Mouse (Mus musculus): ENCODE measurements around the gene Atxn7l3b. TPM values are rescaled to one million over a fixed set of nuclear protein-coding genes. Genes with fewer than 3 reads are reported as not detected.
"Not testable (repeated sequence)": the region's sequence is repeated elsewhere in the genome, so short reads cannot be mapped to it uniquely, and the experiment has no call there.

The Atxn7l3b gene
- total RNA-seq (2021), result 87.0 and 91.7 TPM in 2 replicates
- long read RNA-seq, experiment 1, transcript Atxn7l3b-201 (1 exons, 3,566 nt), result major isoform, 142 of 142 reads
- long read RNA-seq, experiment 1, partial matches to known transcripts, result 0 of 142 reads
- long read RNA-seq, experiment 1, other reads (novel, unspliced or antisense), result 0 of 142 reads
- long read RNA-seq, experiment 2, transcript Atxn7l3b-201 (1 exons, 3,566 nt), result major isoform, 121 of 121 reads
- long read RNA-seq, experiment 2, partial matches to known transcripts, result 0 of 121 reads
- long read RNA-seq, experiment 2, other reads (novel, unspliced or antisense), result 0 of 121 reads

DNA sequence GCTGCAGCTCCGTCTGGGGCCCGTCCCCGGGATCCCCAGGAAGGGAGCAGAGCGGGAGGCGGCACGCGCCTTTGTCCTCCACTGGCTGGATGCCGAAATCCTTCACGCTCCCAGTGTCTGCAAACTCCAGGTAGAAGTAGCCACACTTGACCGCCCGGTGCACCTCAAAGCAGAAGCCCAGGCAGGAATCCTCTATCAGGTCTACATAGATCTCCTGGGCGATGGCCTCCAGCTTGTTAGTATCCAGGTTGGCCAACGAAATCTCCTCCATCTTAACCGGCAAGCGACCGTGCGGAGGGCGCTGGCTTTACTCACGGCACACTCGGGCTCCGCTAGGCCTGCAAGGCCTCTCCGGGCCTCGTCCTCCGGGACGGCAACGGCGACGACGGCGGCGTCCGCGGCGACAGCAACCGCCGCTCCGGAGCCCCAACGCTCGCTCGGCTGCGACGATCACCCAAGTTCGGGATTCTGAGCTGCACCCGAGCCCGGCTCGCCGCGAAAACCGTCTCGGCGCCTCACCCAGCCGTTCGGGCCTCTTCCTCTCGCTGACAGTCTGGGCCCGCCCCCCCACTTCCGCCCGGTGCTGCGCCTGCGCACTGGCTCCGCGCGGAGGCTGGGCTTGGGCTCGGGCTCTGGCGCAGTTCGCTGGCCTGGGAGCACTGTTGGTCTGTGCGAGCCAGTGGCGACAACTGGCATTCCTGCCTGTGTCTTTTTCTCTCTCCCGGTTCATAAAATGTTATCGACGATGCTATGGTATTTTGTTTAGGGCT, at the start of gene Atxn7l3b:
Gene Atxn7l3b (minus strand): TSS at position 550 of the 770 bp plus-strand sequence.
- peak; percentile 98 for DNase-seq

DNA sequence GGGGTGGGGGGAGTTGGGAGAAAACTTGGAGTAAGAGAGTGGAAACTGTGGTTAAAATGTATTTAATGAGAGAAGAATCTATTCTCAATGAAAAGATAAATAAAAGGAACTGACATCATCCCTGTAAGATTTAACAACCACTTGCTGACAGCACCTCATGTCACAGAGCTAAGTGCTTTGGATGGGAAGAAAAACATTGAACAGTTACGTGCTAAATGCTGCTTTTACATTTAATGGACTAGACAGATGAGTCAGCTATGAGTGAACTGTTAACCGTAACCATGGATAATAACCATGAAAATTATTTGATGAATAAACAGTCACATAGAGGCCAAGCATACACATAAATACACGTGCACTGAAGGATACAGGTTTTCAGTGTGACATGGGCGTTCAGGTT, 48.8 kb upstream of the Atxn7l3b start:
- no peak for DNase-seq

DNA sequence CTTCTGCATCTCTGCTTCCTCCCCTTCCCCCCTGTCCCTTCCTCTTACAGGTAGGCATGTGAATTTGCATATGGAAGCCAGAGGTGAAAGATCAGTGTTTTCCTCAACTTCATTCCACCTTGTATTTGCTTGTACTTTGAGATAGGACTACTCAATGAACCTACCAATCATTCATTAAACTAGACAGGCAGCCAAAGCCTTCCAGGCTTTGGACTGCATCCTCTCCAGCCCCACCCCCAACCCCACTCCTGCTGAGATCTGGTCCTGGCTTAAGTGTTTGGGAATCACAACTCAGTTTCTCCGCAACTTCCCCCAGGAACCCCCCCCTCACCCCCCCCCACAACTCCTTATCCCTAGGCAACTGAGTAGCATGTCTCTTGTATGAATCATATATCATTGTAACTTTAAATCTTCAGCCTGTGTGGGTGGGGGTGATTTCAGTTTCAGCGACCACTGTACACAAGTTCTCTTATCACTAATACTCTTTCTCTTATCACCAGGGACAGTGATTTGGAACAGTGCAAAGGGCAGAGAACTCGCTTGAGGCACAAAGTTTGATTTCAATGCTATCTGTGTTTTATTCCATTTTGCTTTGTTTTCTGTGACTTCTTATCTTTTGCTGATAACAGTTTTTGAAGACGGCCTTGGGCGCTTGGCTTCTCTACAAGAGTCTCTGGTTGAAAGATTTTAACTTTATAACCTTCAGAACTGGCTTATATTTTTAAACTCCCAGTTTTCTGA, 44.7 kb upstream of the Atxn7l3b start:
- DNase-seq, result peak; percentile 45

- DNase-seq, result no peak
Measured at GRCm38 (mm10) chr10:112970002-112970589, 41.3 kb upstream of the Atxn7l3b start.

- DNase-seq, result no peak
Measured at GRCm38 (mm10) chr10:112967578-112967977, 38.8 kb upstream of the Atxn7l3b start.

DNA sequence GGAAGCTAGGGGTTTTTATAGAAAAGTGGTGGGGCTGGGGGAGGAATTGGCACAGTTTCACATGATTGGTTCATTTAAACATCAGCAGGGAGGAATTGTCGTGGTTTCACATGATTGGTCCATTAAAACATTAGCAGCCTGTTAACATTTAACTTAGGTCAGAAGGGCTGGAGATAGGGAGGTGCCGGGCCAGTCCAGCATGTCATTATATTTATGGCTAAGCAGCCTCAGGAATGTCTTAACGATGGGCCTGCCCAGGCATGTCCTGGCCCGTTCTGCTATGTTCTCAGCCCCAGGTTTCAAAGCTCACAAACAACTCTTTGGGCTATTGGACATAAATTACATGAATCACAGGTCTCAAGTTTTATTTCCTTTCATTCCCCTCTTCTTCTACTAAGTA, 33.4 kb upstream of the Atxn7l3b start:
- not testable (repeated sequence) for DNase-seq

- DNase-seq, result no peak
Measured at GRCm38 (mm10) chr10:112954140-112954539, 25.3 kb upstream of the Atxn7l3b start.

DNA sequence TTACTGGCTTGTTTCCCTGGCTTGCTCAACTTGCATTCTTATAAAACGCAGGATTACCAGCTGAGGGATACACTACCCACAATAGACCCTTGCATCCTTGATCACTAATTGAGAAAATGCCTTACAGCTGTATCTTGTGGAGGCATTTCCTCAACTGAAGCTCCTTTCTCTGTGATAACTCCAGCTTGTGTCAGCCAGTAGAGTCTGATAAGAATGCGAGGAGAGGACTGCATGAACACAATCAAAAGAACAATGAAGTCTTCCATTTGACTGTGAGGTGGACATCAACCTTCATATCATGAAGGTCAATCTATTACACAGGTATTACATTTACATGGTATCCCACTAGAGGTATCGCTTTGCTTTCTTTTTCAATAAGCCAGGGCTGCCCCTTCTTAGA, 19.7 kb upstream of the Atxn7l3b start:
- DNase-seq, result no peak

DNA sequence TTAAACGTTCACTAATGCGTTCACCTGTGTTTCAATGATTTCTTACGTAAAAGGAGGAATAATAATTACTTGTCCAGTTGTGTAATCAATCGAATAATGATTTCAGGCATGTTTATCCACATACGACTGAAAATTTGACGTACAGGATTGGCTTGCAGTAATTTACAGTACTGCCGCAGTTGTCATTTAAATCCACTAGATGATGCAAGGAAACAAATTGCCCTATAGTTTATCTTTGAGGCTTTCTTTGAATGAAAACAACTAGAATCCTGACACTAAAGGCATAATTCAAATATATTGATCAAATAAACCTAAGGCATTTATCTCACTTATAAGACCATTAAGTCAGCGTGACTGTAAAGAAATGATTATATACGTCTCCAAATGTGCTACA, 418 bp upstream of the Atxn7l3b start:
- no peak for DNase-seq

- no peak for DNase-seq
Measured at GRCm38 (mm10) chr10:112926961-112927360, 1.8 kb downstream of the Atxn7l3b start.

DNA sequence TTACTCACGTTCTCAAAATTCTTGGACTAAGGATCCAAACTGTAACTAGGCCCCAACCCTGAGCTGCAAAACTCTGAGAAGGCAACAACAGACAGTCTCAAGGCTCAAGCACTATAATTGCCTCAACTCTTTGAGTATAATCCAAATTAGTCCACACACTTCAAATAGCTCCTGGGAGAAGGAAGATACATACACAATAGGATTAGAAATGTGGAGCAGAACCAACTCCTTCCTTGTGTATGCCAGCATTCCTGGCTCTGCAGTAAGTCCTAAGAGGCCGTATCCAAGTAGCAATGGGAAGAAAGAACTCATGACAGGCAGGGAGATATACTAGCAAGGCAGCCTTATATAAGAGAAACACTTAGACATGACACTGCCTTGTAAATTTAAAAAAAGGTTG, 2.5 kb downstream of the Atxn7l3b start:
- DNase-seq, result no peak

- no peak for DNase-seq
Measured at GRCm38 (mm10) chr10:112916575-112917190, 12.1 kb downstream of the Atxn7l3b start.

DNA sequence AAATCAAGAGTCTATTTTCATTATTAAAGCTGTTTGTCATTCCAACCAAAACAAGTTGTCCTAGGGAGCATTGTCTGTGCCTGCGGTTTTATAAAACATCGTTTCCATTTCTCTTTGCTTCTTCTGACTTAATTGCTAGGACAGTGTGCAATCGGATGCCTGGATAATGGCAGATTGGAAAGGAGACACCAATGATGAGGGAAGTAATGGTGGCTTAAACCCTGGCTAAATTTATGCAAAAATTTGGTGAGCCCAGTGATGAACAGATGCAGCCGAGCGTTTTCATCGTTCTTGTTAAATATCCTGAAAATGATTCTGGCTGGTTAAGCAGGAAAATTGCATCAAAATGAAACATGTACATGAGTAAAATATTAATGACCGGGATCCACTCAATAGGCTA, 28.6 kb downstream of the Atxn7l3b start:
- no peak for DNase-seq

- DNase-seq, result no peak
Measured at GRCm38 (mm10) chr10:112899796-112900195, 29.0 kb downstream of the Atxn7l3b start.

DNA sequence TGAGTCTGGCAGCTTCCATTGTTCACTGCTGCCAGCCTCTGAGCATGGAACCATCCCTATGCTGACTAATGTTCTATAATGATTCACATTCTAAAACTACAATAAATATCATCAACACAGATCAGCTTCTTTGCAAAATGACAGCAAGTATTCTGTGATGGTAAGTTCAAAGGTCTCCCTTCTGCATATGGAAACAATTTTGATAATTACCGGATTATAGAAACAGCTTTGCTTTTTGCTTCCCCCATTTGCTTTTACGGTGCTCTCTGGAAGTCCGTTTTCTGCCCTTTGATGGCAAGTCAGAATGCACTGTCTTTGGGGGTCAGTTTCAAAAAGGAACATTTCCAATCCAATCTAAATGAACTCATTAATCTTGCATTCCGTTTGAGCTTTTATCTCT, 32.2 kb downstream of the Atxn7l3b start:
- DNase-seq, result no peak

DNA sequence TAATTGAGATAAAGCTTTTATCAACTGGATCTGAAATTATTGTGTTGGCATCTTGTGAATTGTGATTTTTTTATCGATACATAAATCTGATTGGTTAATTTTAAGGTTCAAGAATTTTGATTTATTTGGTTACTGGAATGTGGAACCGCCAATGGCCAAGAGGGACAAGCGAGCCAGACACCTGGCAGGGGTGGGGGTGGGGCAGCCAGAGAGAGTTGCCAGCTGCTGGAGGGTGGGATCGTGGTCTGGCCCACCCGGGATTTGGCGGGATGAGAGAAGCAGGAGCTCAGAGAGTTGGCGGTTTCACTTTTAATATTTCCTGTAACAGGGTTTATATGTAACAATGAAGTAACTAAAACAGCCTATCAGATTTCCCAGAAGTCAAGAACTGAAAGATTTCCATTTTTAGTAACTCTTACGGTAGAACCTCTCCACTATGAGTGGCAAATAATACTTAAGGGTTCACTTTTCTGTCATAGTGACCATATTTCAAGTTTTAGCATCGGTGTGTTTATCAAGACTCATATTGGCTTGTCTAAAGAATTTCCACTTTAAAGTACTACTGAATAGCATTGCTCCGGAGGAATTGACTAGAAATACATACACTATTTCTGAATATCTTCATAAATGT, 35.1 kb downstream of the Atxn7l3b start:
- no peak for DNase-seq

DNA sequence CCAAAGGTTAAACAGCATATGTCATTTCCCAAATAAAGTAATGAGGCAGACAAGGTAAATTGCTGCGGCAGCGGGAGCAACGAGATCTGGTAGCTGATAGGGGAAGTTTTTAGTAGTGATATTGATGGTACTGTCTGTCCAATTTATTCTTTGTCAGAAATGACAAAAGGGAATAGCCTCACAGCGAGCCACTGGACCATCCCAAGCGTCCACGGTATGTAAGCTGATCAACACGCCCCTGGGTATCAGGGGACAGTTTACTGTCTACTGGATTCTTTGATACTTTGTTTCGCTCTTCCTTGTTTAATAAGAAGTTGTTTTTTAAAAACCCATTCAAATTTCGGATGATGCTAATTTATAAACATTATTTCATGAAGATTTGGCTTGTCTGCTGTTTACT, 44.7 kb downstream of the Atxn7l3b start:
- DNase-seq, result no peak

DNA sequence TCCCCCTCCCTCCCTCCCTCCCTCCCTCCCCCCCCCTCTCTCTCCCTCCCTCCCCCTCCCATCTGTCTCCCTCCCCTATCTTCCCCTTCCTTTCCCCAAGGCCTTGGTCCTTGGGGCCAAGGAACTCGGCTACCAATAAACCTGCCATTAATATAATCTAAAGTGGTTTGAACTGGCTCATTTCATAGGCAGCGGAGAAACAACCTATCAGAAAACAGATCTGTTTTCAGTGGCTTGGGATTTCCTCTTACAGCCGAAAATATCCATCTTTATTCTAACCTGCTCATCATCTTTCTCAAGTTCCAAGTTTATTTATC, 45.2 kb downstream of the Atxn7l3b start:
- DNase-seq, result no peak

- DNase-seq, result peak; percentile 4
Measured at GRCm38 (mm10) chr10:112882789-112883687, 45.8 kb downstream of the Atxn7l3b start.

- no peak for DNase-seq
Measured at GRCm38 (mm10) chr10:112882149-112882548, 46.7 kb downstream of the Atxn7l3b start.

All from adrenal gland, postnatal 14 days (tissue).